In the genomic region with DNA sequence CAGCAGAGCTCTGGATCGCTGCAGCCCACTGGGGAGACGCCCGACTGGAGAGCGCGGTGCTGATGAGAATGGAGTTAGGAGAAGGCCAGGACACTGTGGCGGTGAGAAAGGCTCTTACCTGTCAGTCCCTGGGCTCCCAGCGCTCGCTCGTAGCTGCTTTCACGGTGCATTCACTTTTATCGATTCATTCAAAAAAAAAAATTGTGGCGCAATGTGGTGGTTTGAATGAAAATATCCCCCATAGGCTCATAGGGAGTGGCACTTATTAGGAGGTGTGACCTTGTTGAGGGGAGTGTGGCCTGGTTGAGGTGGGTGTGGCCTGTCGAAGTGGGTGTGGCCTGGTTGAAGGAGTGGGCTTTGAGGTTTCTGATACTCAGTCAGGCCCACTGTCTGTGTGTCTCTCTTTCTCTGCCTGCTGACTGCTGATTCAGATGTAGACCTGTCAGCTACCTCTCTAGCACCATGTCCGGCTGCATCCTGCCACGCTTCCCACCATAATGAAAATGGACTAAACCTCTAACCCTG, we compare ENCODE assay signal across 22 mouse cellular contexts. TPM values are rescaled to one million over a fixed set of nuclear protein-coding genes. Genes with fewer than 3 reads are reported as not detected.
"Had no signal": no experiment of that assay in that cellular context is flagged by ENCODE, and none has a peak within 500 bp of the region (broad histone marks: within the 10 kb centered on the region; RNA-seq: fewer than 3 reads in every experiment).

No protein-coding gene starts in this region.

- H3K4me1 ChIP-seq: limb, embryonic 12.5 days; limb, embryonic 15.5 days; liver, embryonic 15.5 days had no signal

- H3K9me3 ChIP-seq: limb, embryonic 12.5 days; limb, embryonic 15.5 days; liver, embryonic 15.5 days; midbrain, embryonic 12.5 days; neural tube, embryonic 13.5 days had no signal

- DNase-seq: kidney, adult 8-10 months; kidney, postnatal 14 days; kidney, postnatal 4 days; left cerebral cortex, postnatal 4 days; lung, adult 2 months; lung, postnatal 14 days; lung, postnatal 4 days; thymus, adult 2 months; thymus, postnatal 14 days; thymus, postnatal 4 days had no signal

- H3K9ac ChIP-seq: limb, embryonic 12.5 days; limb, embryonic 15.5 days; liver, embryonic 15.5 days; midbrain, embryonic 12.5 days; neural tube, embryonic 13.5 days had no signal

- H3K27me3 ChIP-seq: liver, embryonic 15.5 days; midbrain, embryonic 12.5 days; neural tube, embryonic 13.5 days had no signal

- ATAC-seq: midbrain, embryonic 16.5 days had no signal

- H3K4me3 ChIP-seq: limb, embryonic 12.5 days; limb, embryonic 15.5 days; liver, embryonic 15.5 days; midbrain, embryonic 12.5 days; myocyte; neural tube, embryonic 13.5 days had no signal

- H3K36me3 ChIP-seq: limb, embryonic 12.5 days; limb, embryonic 15.5 days; liver, embryonic 15.5 days; midbrain, embryonic 12.5 days; neural tube, embryonic 13.5 days had no signal

- H3K4me2 ChIP-seq: limb, embryonic 12.5 days; limb, embryonic 15.5 days; liver, embryonic 11.5 days; liver, embryonic 15.5 days; midbrain, embryonic 12.5 days; neural tube, embryonic 13.5 days had no signal

- H3K27ac ChIP-seq: limb, embryonic 12.5 days; limb, embryonic 15.5 days; liver, embryonic 15.5 days; midbrain, embryonic 12.5 days; neural tube, embryonic 13.5 days; stomach, postnatal 0 days had no signal

RNA-seq across cellular contexts. Expression of a gene that starts 44.7 kb away (rescaled TPM):
- total RNA-seq: megakaryocyte-erythroid progenitor cell, adult 5-6 weeks had no signal
- polyA plus RNA-seq: lung, adult 2 months; small intestine, adult 2 months; spleen, adult 2 months; thymus, adult 2 months had no signal
